Mouse (Mus musculus): Measurements from ENCODE around the gene Prdm10. TPM values are rescaled to one million over a fixed set of nuclear protein-coding genes. Genes with fewer than 3 reads are reported as not detected.

Gene Prdm10
- polyA plus RNA-seq, 1 experiment = 1.9 TPM

DNA sequence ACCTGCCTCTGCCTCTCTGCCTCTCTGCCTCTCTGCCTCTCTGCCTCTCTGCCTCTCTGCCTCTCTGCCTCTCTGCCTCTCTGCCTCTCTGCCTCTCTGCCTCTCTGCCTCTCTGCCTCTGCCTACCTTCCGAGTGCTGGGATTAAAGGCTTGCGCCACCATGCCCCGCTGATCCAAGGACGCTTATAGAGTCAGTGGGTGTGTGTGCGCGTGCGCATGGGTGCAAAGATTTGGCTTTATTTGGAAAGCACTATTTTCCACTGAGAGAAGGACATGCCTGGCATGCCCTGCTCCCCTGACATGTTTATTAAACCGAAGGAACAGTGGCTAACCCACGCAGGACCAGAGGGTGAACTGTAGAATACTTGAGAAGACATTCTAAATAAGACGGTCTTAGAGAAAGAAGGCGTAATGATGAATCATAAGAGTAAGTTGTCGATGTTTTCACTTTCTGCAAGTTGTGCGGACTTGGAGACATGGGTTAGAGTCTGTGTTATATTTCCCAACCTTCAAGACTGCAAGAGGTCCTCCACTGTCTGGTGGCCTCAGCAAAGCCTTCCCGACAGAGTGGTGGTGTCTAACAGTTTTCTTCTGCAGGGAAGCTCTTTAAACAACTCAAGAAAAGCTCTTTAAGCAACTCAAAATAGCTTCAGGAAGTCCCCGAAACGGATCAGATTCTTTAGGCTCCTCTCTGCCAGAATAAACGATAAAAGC lies 104.6 kb downstream of the Prdm10 start:
- H3ac ChIP-seq (ENCODE audit: control insufficient read depth, insufficient read length) = peak overlapping the region; percentile 2
- H3K4me3 ChIP-seq = peak overlapping the region; percentile 65
- TF ChIP-seq E2F4 (IDR thresholded peaks at IDR 0.05; ENCODE audit: insufficient read depth) (no peak), USF1 (IDR thresholded peaks at IDR 0.05; ENCODE audit: low read depth) (no peak), TCF3 (IDR thresholded peaks at IDR 0.05; ENCODE audit: insufficient read length, low read depth) (no peak), POLR2AphosphoS2 (IDR thresholded peaks at IDR 0.05; ENCODE audit: insufficient read length, low read depth) (no peak), TCF12 (IDR thresholded peaks at IDR 0.05; ENCODE audit: insufficient read depth, poor library complexity, severe bottlenecking) (no peak), MYOG (IDR thresholded peaks at IDR 0.05; ENCODE audit: control insufficient read depth in 1 of 3, insufficient read depth in 1 of 3, insufficient read length in 2 of 3, low read depth in 2 of 3) (no peak), MYOD1 (IDR thresholded peaks at IDR 0.05; ENCODE audit: control insufficient read depth in 1 of 3, insufficient read length in 2 of 3, low read depth in 2 of 3) (no peak), REST (IDR thresholded peaks at IDR 0.05; ENCODE audit: insufficient read depth, insufficient read length) (no peak), CEBPB (IDR thresholded peaks at IDR 0.05; ENCODE audit: insufficient read depth, poor library complexity, severe bottlenecking) (no peak)
- peaks cover 10% of the 10 kb centered on the region for H3K79me2 ChIP-seq (ENCODE audit: control insufficient read depth, insufficient read depth)
- H3K27me3 ChIP-seq (ENCODE audit: control insufficient read depth, insufficient read depth, insufficient read length) = no peaks in the 10 kb centered on the region
- H3K36me3 ChIP-seq (ENCODE audit: control insufficient read depth, insufficient read depth) = no peaks in the 10 kb centered on the region
- H3K4me2 ChIP-seq (ENCODE audit: low read depth) = peak overlapping the region; percentile 76

DNA sequence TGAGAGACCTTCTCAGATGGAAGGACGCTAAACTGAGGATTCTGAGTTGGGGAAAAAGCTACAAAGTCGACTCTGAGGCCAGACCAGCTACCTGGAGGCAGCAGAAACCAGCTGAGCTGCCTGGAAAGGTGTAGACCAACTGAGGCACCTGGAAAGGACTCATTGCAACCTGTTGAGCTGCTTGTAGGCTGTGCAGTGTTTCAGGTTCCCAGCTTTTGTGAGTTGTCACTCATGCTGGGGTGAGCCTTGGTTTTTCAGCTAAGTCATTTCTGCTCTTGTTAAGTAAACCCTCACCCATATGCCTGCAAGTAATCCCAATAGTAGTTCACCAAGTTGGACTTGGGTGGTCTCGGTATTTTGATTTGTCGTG lies 105.1 kb downstream of the Prdm10 start:
- peak overlapping the region; percentile 65 for H3K4me3 ChIP-seq
- H3K79me2 ChIP-seq (ENCODE audit: control insufficient read depth, insufficient read depth) = peaks cover 10% of the 10 kb centered on the region
- peak overlapping the region; percentile 2 for H3ac ChIP-seq (ENCODE audit: control insufficient read depth, insufficient read length)
- TF ChIP-seq REST (IDR thresholded peaks at IDR 0.05; ENCODE audit: insufficient read depth, insufficient read length) = no peak
- TF ChIP-seq POLR2A (IDR thresholded peaks at IDR 0.05; ENCODE audit: insufficient read length, low read depth) = no peak
- no peak for TF ChIP-seq MYOD1 (IDR thresholded peaks at IDR 0.05; ENCODE audit: control insufficient read depth in 1 of 3, insufficient read length in 2 of 3, low read depth in 2 of 3)
- TF ChIP-seq CEBPB (IDR thresholded peaks at IDR 0.05; ENCODE audit: insufficient read depth, poor library complexity, severe bottlenecking) = no peak
- TF ChIP-seq SRF (IDR thresholded peaks at IDR 0.05; ENCODE audit: control insufficient read depth, insufficient read length, low read depth) = no peak
- no peak for TF ChIP-seq POLR2AphosphoS2 (IDR thresholded peaks at IDR 0.05; ENCODE audit: insufficient read length, low read depth)
- no peak for TF ChIP-seq TCF3 (IDR thresholded peaks at IDR 0.05; ENCODE audit: insufficient read length, low read depth)
- TF ChIP-seq TCF12 (IDR thresholded peaks at IDR 0.05; ENCODE audit: insufficient read depth, poor library complexity, severe bottlenecking) = no peak
- TF ChIP-seq MYOG (IDR thresholded peaks at IDR 0.05; ENCODE audit: control insufficient read depth in 1 of 3, insufficient read depth in 1 of 3, insufficient read length in 2 of 3, low read depth in 2 of 3) = no peak
- TF ChIP-seq E2F4 (IDR thresholded peaks at IDR 0.05; ENCODE audit: insufficient read depth) = no peak
- no peak for TF ChIP-seq MAX (IDR thresholded peaks at IDR 0.05; ENCODE audit: low read depth)
- TF ChIP-seq USF1 (IDR thresholded peaks at IDR 0.05; ENCODE audit: low read depth) = no peak
- H3K4me2 ChIP-seq (ENCODE audit: low read depth) = peak overlapping the region; percentile 76
- H3K36me3 ChIP-seq (ENCODE audit: control insufficient read depth, insufficient read depth) = no peaks in the 10 kb centered on the region
- H3K27me3 ChIP-seq (ENCODE audit: control insufficient read depth, insufficient read depth, insufficient read length) = no peaks in the 10 kb centered on the region

DNA sequence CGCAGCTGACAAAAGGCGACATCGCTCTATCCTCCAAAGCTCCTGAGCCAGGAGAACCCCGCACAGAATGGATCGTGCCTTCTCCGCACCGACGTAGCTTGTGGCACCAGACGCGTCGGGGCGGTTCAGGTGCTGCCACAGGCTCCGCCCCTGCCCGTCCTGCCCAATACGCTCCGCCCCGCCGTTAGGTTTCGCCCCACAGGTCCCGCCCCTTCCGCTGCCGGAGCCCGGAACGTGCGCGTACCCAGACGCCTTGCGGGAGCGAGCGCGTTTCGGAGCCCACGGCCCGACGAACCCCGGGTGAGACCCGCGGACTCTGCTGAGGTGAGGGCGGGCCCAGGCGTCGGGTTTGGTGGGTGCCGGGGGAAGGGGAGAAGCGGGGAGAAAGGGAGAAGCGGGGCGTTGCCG lies 105.6 kb downstream of the Prdm10 start, which contains the start of gene Nfrkb:
Gene Nfrkb (plus strand): TSS at position 246 of the 408 bp plus-strand sequence.
- Histone ChIP-seq H3K27me3 (ENCODE audit: control insufficient read depth, insufficient read depth, insufficient read length) (no peaks in the 10 kb centered on the region), H3ac (ENCODE audit: control insufficient read depth, insufficient read length) (peak within 1 kb of the TSS; percentile 2), H3K4me3 (peak within 1 kb of the TSS; percentile 65), H3K36me3 (ENCODE audit: control insufficient read depth, insufficient read depth) (no peaks in the 10 kb centered on the region), H3K79me2 (ENCODE audit: control insufficient read depth, insufficient read depth) (peaks cover 10% of the 10 kb centered on the region), H3K4me2 (ENCODE audit: low read depth) (peak within 1 kb of the TSS; percentile 95)
- peak in 1 of 3 experiments; percentile 3 for TF ChIP-seq MYOG (IDR thresholded peaks at IDR 0.05; ENCODE audit: control insufficient read depth in 1 of 3, insufficient read depth in 1 of 3, insufficient read length in 2 of 3, low read depth in 2 of 3)
- no peak for TF ChIP-seq MYOD1 (IDR thresholded peaks at IDR 0.05; ENCODE audit: control insufficient read depth in 1 of 3, insufficient read length in 2 of 3, low read depth in 2 of 3)
- peak; percentile 92 for TF ChIP-seq POLR2AphosphoS2 (IDR thresholded peaks at IDR 0.05; ENCODE audit: insufficient read length, low read depth)
- TF ChIP-seq E2F4 (IDR thresholded peaks at IDR 0.05; ENCODE audit: insufficient read depth) = no peak
- peak; percentile 94 for TF ChIP-seq POLR2A (IDR thresholded peaks at IDR 0.05; ENCODE audit: insufficient read length, low read depth)
- no peak for TF ChIP-seq USF1 (IDR thresholded peaks at IDR 0.05; ENCODE audit: low read depth)

DNA sequence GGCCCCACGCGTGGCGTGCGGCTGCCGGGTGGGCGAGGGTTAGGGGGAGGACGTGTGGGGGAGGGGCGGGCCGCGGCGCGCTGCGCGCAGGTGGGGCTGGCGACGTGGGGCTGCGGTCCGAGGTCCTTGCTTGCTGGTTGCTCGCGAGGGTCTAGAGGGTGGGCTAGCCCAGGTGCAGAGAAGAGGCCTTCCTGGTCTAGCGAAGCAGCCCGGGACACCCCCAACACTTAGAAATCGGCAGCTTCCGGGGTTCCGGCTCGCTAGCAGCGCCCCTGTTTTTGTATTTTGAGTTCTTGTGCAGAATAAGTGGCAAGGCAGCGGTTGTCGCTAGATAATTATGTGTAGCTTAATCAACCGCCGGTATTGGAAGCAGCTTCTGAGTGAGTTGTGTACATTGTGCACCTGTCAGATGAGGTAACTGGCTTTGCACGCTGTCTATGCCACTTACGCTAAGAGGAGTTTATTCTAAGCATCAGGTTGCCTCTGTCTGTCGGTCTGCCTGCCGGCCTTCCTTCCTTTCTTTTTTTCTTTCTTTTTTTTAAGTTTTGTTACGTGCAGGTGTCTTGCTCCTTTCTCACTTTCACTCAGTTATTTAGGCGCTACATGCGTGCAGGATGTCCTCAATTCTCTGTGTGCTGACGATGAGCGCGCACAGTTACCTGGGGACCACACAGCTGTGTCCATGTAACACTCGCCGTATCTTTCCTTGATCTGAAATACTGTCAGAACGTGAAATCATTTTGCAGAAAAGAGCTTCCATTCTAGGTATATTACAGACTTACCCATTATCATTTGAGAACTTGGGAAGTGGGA lies 106.2 kb downstream of the Prdm10 start:
- Histone ChIP-seq H3K4me3 (peak overlapping the region; percentile 65), H3K79me2 (ENCODE audit: control insufficient read depth, insufficient read depth) (peaks cover 10% of the 10 kb centered on the region), H3K4me2 (ENCODE audit: low read depth) (peak overlapping the region; percentile 95), H3K27me3 (ENCODE audit: control insufficient read depth, insufficient read depth, insufficient read length) (no peaks in the 10 kb centered on the region), H3ac (ENCODE audit: control insufficient read depth, insufficient read length) (peak overlapping the region; percentile 2), H3K36me3 (ENCODE audit: control insufficient read depth, insufficient read depth) (no peaks in the 10 kb centered on the region)
- TF ChIP-seq MAX (IDR thresholded peaks at IDR 0.05; ENCODE audit: low read depth) (no peak), MYOG (IDR thresholded peaks at IDR 0.05; ENCODE audit: control insufficient read depth in 1 of 3, insufficient read depth in 1 of 3, insufficient read length in 2 of 3, low read depth in 2 of 3) (no peak), MYOD1 (IDR thresholded peaks at IDR 0.05; ENCODE audit: control insufficient read depth in 1 of 3, insufficient read length in 2 of 3, low read depth in 2 of 3) (peak in 1 of 3 experiments; percentile 29), USF1 (IDR thresholded peaks at IDR 0.05; ENCODE audit: low read depth) (no peak), TCF3 (IDR thresholded peaks at IDR 0.05; ENCODE audit: insufficient read length, low read depth) (no peak), REST (IDR thresholded peaks at IDR 0.05; ENCODE audit: insufficient read depth, insufficient read length) (no peak), SRF (IDR thresholded peaks at IDR 0.05; ENCODE audit: control insufficient read depth, insufficient read length, low read depth) (no peak), CEBPB (IDR thresholded peaks at IDR 0.05; ENCODE audit: insufficient read depth, poor library complexity, severe bottlenecking) (no peak)

Measured in myocyte (in vitro differentiated cells).